Mouse (Mus musculus): ENCODE measurements around the gene Fam32a.

DNA sequence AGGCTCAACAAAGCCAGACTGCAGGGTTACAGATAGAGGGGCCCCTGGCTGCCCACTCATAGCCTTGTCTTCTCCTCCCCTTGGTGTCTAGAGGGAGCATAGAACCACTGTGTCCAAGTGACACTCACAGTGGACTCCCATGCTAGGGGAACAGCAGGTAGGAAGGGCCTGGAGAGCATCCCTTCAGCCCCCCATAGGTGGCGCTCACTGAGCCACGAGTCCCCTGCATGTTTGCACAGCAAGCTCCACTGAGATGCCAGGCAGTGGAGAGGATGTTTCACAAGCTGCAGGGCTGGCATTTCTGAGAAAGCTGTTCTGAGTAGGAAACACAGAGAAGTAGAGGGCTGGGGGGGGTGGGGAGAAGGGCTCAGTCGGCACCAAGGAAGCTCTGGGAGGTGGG lies 52.8 kb downstream of the Fam32a start:
- TF ChIP-seq CTCF (IDR thresholded peaks at IDR 0.05; ENCODE audit: control insufficient read depth, insufficient read depth, insufficient read length) (peak; percentile 71), USF1 (IDR thresholded peaks at IDR 0.05; ENCODE audit: low read depth) (no peak), MYOG (IDR thresholded peaks at IDR 0.05; ENCODE audit: control insufficient read depth, extremely low read depth, insufficient read length) (no peak), MAX (IDR thresholded peaks at IDR 0.05) (no peak), MYOD1 (IDR thresholded peaks at IDR 0.05; ENCODE audit: control insufficient read depth, insufficient read length, low read depth) (no peak)

Data from C2C12 (cell line).